Mouse (Mus musculus): ENCODE results near the gene Dtd1.

GRCm38 (mm10) chr2:144676546-144677228 lies 77.0 kb downstream of the Dtd1 start:
- no peak for TF ChIP-seq MAFK (IDR thresholded peaks at IDR 0.05; ENCODE audit: borderline replicate concordance, low read depth, low read length)
- no peak for TF ChIP-seq CTCF (IDR thresholded peaks at IDR 0.05 in 2 of 3, conservative IDR thresholded peaks at IDR 0.05 in 1 of 3; ENCODE audit: control insufficient read depth in 1 of 3, insufficient read depth in 1 of 3, low read depth in 2 of 3, low read length in 3 of 3, poor library complexity in 1 of 3, severe bottlenecking in 1 of 3)
- no peak for TF ChIP-seq RAD21 (IDR thresholded peaks at IDR 0.05; ENCODE audit: low read depth, low read length)
- TF ChIP-seq MAX (IDR thresholded peaks at IDR 0.05; ENCODE audit: low read length), result no peak
- no peak for TF ChIP-seq KAT2A (conservative IDR thresholded peaks at IDR 0.05; ENCODE audit: low read depth, low read length)
- no peak for TF ChIP-seq ZNF384 (IDR thresholded peaks at IDR 0.05; ENCODE audit: low read depth, low read length)
- TF ChIP-seq USF1 (IDR thresholded peaks at IDR 0.05; ENCODE audit: low read depth, low read length), result no peak

All from MEL (cell line).